Mouse (Mus musculus) limb, embryonic 15.5 days (tissue): Measurements from ENCODE around the gene Ppp1r3f. TPM values are rescaled to one million over a fixed set of nuclear protein-coding genes. Genes with fewer than 3 reads are reported as not detected.

ENCODE experiments used
- polyA plus RNA-seq: library from polyadenylated mRNA; unstranded; fragments of >200 nt; fragmentation: Nextera tagmentation; extraction: Ambion mirVana; gene quantifications from 2 replicates; pipeline ENCODE4 v1.2.1, GENCODE M21; 2015

The Ppp1r3f gene
- polyA plus RNA-seq, 1 experiment from 2014 or later: 1.9 TPM

Other genes starting within 250 kb of the Ppp1r3f start
- gene Usp27x, start 198.5 kb downstream of the Ppp1r3f start, polyA plus RNA-seq: 0.60 and 1.1 TPM in 2 replicates
- not detected in 2 replicates for gene Foxp3, start 639 bp downstream of the Ppp1r3f start, polyA plus RNA-seq
- gene Ccdc22, start 31.2 kb upstream of the Ppp1r3f start, polyA plus RNA-seq: 27.8 and 28.4 TPM in 2 replicates
- gene Cacna1f, start 32.8 kb upstream of the Ppp1r3f start, polyA plus RNA-seq: 0.05 and 0.07 TPM in 2 replicates
- gene Syp, start 64.2 kb upstream of the Ppp1r3f start, polyA plus RNA-seq: 1.4 and 1.7 TPM in 2 replicates
- 17.7 and 18.1 TPM in 2 replicates for gene Prickle3, start 83.0 kb upstream of the Ppp1r3f start, polyA plus RNA-seq
- gene Plp2, start 97.1 kb upstream of the Ppp1r3f start, polyA plus RNA-seq: 205 and 217 TPM in 2 replicates
- 0.47 and 1.1 TPM in 2 replicates for gene Magix, start 107.0 kb upstream of the Ppp1r3f start, polyA plus RNA-seq
- 36.6 and 40.3 TPM in 2 replicates for gene Gpkow, start 122.8 kb upstream of the Ppp1r3f start, polyA plus RNA-seq
- gene Wdr45, start 140.1 kb upstream of the Ppp1r3f start, polyA plus RNA-seq: 39.2 and 41.0 TPM in 2 replicates
- gene Gm45208, start 148.0 kb upstream of the Ppp1r3f start, polyA plus RNA-seq: 0.20 TPM in 1 of 2 replicates, not detected in the other
- gene Praf2, start 154.2 kb upstream of the Ppp1r3f start, polyA plus RNA-seq: 80.8 and 86.1 TPM in 2 replicates
- 14.9 and 21.8 TPM in 2 replicates for gene Ccdc120, start 176.6 kb upstream of the Ppp1r3f start, polyA plus RNA-seq
- gene Tfe3, start 188.3 kb upstream of the Ppp1r3f start, polyA plus RNA-seq: 30.5 and 31.9 TPM in 2 replicates
- 37.8 and 40.3 TPM in 2 replicates for gene Gripap1, start 215.5 kb upstream of the Ppp1r3f start, polyA plus RNA-seq
- gene Kcnd1, start 248.0 kb upstream of the Ppp1r3f start, polyA plus RNA-seq: 1.3 TPM in 2 replicates